Mouse (Mus musculus) cerebellum, adult 2 months (tissue): ENCODE measurements around the gene Colgalt1.

Experiments
- CTCF ChIP-seq: fragments of 200-500 bp; IDR thresholded peaks from 2 replicates; pipeline ENCODE4 v1.5.1; 2011; ENCODE audit warnings: low read depth, mild to moderate bottlenecking, control low read depth, low read length, moderate library complexity, borderline replicate concordance; ENCODE audit not compliant: insufficient read depth
- POLR2A ChIP-seq: fragments of 200-500 bp; IDR thresholded peaks from 2 replicates; pipeline ENCODE4 v1.6.1; 2011; ENCODE audit warnings: low read length, control low read depth, borderline replicate concordance; ENCODE audit not compliant: insufficient read depth

DNA sequence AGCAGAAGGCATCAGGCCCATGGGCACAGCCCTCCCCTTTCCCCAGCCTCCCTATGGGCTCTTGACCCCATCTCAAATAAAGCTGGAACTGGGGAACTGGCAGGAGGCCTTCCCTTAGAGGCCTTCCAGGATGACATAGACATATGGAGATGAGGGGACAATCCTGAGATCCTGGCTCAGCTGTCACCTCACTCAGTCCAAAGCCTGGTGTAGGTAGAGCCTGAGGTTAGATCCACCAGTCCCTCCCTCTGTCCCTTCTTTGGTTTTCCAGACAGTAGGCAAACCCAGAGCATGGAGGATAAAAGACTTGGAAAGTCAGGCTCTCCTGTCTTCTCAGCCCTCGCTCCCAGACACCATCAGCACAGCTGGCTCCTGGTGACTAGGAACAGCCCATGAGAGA, 56.1 kb downstream of the Colgalt1 start:
- TF ChIP-seq CTCF (no peak), POLR2A (no peak)
